ENCODE assay signal across 12 mouse cellular contexts in genomic region chr10:105926229-105926911, GRCm38 (mm10).
DNase-seq lines count a peak whose midpoint lies in the region.
"Had no signal": no experiment of that assay in that cellular context is flagged by ENCODE, and none has a peak within 500 bp of the region (broad histone marks: within the 10 kb centered on the region; RNA-seq: fewer than 3 reads in every experiment).

No protein-coding gene starts in this region.

- DNase-seq in right cerebral cortex, adult 18-20 months: peak; percentile 48
- no peak for DNase-seq in right cerebral cortex, postnatal 14 days
- DNase-seq in frontal cortex, postnatal 36 days (ENCODE audit: low spot score in 2 of 2): peak; percentile 6 to 52
- DNase-seq in left cerebral cortex, postnatal 25 days (ENCODE audit: low spot score in 2 of 2): peak; percentile 43 to 76
- DNase-seq in cerebellum, adult 9-10 months: no peak
- DNase-seq in heart, postnatal 14 days: no peak
- DNase-seq in cerebellum, adult 18-20 months: no peak
- DNase-seq: adrenal gland, postnatal 25 days; cerebellum, postnatal 14 days; heart, postnatal 36 days; kidney, adult 9 months; lung, adult 18-20 months had no signal

- intact Hi-C loops in left cerebral cortex, postnatal 25 days (cut with DNase I): no loop called here
- intact Hi-C loops in heart, postnatal 14 days (cut with DNase I): no loop called here

Comparison
In these comparisons a context has a peak if more than half of its experiments do, and no peak if none do; other contexts are left out.
1. DNase-seq: peak in right cerebral cortex, adult 18-20 months (single experiment), frontal cortex, postnatal 36 days (2 of 2) and left cerebral cortex, postnatal 25 days (2 of 2); none in right cerebral cortex, postnatal 14 days (single experiment), cerebellum, adult 9-10 months (single experiment), heart, postnatal 14 days (0 of 2) and cerebellum, adult 18-20 months (0 of 2).